Mouse (Mus musculus): ENCODE data around the gene Ltbp1.

The Ltbp1 gene

GRCm38 (mm10) chr17:75371650-75372049 lies 366.3 kb downstream of the Ltbp1 start:
- DNase-seq, result no peak

GRCm38 (mm10) chr17:75372371-75372770 lies 367.0 kb downstream of the Ltbp1 start:
- no peak for DNase-seq

DNA sequence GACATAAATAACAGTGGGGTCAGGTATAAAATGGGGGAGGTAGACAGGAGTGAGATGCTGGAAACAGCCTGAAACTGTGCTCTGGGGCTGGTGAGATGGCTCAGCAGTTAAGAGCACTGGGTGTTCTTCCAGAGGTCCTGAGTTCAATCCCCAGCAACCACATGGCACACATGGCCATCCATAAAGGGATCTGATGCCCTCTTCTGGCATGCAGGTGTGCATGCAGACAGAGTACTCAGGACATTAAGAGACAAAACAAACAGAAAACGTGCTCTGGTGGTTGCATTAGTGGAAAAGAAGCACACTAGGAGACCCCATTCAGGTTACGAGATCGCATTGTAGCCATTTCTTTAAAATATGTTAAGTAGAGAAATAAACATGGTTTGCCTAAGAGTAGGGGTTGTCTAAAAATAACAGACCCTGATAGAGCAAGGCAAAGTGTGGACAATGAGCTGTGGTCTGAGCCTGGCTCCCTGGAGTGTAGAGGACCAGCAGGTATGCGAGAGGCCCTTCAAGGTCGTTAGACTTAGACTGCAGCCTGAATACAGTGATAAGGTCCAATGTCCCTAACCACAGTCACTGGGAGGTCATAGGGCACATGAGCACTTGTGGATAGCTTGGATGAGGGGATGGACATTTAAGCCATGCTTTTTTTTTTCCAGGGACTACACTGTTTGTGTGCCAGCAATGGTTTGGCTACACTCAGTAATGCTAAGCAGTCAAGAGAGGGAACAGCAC lies 369.1 kb downstream of the Ltbp1 start:
- no peak for DNase-seq

DNA sequence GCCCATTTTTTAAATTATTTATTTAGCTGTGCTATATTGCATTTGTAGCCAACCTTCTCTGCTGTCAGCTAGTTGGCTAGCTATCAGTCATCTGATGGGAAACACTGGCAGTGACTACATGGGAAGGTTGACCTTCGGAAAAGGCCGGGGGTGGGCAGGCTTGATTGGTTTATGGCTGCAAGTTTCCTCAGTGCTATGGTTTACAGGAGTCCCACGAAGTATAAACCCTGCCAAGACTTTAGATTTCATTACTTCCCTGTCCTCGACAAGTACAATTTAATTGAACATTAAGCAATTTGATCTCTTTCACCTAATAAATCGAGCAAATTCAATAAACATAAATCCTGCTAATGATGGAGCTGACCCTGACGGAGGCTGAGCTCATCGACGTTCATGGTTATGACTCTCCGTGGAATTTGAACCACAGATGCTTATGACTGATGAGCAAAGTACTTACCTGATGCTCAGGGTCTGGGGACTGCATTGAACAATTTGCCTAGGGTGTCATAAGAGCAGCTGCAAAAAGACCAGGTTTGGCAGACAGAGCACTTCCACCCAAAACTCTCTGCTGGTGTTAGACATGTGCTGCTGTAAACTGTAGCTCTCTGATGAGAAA lies 373.0 kb downstream of the Ltbp1 start:
- DNase-seq, result no peak

DNA sequence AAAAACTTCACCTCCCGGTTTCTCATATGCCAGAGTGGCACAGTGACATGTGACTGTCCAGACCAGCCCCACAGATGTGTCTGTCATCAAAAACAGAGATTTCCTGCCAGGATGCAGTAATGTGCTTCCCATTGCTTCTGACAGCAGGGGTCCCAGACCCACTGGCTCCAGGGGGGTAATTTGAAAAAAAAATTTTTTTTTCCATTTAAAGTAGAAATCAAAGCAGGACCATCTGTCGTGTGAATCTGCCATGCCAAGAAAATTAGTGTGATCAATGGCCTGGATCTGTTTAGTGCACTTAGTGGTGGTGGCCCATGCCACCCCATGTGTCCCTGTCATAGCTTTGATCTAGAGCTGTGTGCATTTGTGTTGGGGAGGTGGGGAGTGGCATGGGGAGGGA lies 374.8 kb downstream of the Ltbp1 start:
- no peak for DNase-seq

DNA sequence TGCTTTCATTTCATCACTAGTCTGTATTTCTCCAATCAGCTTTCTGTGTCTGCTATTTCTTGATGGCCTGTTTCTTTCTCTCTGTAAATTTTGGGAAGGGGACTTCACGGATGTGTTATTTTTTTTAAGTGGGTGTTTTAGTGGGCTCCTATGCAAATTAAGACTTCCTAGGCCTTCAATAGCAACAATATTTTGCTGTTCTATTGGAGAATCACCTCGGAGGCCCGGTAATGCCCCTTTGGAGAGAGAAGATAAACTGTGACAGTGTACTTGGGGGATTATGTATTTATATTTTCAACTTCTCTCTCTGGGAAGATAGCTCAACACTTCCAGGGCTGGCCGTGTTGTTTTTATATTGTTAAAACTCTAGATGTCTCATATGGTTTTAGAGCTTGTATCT lies 383.0 kb downstream of the Ltbp1 start:
- DNase-seq, result no peak

DNA sequence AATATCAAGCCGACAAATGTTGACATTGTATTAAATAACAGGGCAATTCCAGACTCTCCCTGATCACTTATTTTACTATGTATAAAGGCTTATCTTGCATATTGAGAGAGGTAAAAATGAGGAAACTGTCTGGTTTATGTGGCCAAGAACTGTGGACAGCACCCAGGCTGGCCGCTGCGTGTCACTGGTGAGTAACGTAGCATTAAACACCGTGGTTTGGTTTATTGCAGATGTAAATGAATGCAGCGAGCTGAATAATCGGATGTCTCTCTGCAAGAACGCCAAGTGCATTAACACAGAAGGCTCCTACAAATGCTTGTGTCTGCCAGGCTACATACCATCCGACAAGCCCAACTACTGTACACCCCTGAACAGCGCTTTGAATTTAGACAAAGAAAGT lies 384.8 kb downstream of the Ltbp1 start:
- no peak for DNase-seq

- no peak for DNase-seq
These were observed 386.2 kb downstream of the Ltbp1 start for GRCm38 (mm10) chr17:75391429-75392192.

GRCm38 (mm10) chr17:75406405-75406804 lies 401.0 kb downstream of the Ltbp1 start:
- no peak for DNase-seq

DNA sequence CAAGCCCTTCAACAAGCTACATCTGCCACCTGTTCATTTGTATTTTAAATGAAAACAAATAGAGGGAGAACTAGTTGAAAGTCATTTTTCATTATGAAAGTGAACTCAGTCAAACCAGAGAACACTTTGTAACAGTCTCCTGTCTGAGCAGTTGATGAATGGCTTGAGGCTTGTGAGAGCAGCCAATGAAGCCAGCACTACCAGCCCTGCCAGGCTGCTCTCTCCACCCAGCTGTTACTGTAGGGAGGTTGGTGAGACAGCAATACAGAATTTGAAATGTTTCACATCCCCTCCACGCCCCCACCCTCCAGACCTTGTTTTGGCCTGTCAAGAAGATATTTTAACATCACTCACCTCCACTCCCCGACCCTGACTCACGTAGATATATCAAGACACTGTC lies 411.5 kb downstream of the Ltbp1 start:
- no peak for DNase-seq

DNA sequence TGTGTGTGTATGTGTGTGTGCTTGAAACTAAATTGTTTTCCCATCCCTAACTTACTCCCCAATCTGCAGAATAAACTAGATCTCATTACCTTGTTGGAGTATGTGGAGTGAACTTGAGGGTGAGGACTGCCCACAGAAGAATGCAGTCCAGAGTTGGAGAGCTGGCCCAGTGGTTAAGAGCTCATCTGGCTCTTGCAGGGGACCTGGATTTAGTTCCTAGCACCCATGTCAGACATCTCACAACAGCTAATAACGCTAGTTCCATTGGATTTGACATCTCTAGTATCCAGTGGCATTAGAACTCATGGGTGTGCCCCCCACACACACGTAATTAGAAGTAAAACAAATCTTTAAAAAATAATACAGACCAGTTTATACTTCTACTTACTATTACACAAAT lies 428.8 kb downstream of the Ltbp1 start:
- no peak for DNase-seq

GRCm38 (mm10) chr17:75434871-75435270 lies 429.5 kb downstream of the Ltbp1 start:
- DNase-seq, result no peak

GRCm38 (mm10) chr17:75435599-75435998 lies 430.2 kb downstream of the Ltbp1 start, which contains the start of gene Rasgrp3:
TSS of gene Rasgrp3 (plus strand) at chr17:75435896.
- DNase-seq, result no peak

DNA sequence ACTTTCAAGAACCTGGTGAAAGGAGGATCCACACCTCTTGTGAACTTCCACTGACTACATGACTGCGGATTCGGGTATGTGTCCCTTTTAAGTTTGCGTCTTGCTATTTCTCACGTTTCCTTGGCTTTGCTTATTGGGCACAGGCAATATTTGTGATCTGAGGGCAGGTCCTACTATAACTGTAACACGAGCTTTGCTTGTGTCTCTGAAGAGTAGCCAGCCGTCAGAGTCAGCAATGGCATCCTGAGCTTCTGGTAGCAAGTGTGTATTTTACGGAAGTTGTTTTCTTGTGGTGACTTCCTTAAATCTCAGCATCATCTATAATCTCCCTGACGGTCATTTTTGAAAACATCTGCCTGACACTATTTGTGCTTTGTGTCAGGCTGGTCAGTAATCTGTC lies 430.7 kb downstream of the Ltbp1 start:
- no peak for DNase-seq

- DNase-seq, result no peak
These were observed 431.5 kb downstream of the Ltbp1 start for GRCm38 (mm10) chr17:75436819-75437218.

DNA sequence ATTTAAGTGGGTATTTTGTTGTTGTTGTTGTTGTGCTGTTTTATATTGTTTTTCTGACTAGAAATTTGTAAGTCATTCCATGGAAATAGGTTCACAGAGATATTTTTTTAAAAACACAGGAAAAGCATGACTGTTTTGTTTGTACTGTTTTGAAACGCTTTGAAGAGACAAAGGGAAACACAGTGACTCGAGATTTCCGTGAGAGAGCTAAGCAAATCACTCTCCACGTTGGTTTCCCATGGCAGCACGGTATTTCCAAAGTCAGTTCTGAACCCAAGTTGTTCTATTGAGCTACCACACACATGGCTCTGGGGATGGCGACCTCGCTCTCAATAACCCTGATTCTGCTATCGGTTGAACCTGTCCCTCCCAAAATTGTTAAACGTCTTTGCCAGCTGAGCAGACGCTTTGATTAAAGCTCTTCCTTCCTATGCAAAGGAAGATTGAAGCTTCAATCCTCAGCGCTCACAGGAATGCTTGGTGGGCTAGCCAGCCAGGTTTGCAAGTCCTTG lies 431.9 kb downstream of the Ltbp1 start:
- DNase-seq, result no peak

- no peak for DNase-seq
These were observed 432.8 kb downstream of the Ltbp1 start for GRCm38 (mm10) chr17:75438162-75438561.

GRCm38 (mm10) chr17:75439062-75439461 lies 433.7 kb downstream of the Ltbp1 start:
- no peak for DNase-seq

GRCm38 (mm10) chr17:75440619-75441018 lies 435.3 kb downstream of the Ltbp1 start:
- DNase-seq, result no peak

DNA sequence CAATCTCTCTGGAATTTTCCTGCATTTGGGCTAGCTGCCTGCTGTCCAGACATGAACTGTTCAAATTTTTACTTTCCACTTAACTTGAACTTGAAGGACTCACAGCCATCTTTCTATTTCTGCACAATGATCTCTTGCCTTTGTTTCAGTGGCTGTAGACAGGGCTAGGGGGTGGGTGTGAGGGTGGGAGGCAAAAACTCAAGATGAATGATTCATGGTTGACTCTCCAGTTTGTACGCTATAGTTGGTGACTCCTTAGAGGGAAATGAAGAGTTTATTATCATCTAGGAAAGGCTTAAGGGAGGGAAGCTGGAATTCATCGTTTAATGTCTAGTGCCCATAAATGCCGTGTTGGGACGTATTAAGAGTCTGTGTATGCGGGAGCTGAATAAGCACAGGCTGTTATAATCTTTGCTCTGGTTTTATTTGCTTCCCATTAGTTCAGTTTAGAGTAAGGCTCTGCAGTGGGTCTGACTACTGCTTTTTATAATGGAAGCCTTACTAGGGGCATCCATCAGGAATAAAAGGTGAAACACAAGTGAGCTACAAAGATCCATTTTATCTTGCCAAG lies 436.0 kb downstream of the Ltbp1 start:
- no peak for DNase-seq
